Comparison of ENCODE assay signal across 8 mouse cellular contexts in the genomic region with DNA sequence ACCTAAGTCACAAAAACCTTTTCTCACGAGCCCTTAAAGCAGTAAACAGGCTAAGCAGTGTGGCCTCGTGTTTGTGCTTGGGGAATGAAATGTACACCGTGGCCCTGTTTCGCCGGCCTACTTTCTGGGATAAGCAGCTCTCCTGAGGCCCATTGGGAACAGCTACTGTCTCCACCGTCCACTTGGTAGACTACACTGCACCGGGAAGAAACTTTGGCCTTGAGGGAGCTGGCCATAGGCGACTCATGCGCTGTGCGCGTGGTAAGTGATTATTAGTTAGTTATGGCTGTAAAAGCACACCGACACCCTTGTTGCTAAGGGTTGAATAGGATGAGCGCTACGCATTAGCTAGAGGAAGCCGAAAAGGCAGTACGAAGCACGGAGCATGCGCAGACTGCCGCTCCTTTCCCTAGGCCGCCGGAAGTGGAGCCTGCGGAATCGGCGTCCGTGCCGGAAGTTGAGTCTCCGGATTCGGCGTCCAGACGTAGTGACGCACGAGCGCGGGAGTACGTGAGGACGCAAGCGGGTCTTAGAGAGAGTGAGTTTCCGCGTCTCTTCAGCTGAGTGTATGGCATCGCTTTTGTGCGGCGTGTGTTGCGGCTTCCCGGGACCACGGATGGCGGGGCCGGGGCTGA. TPM values are rescaled to one million over a fixed set of nuclear protein-coding genes. Genes with fewer than 3 reads are reported as not detected.
DNase-seq lines count a peak whose midpoint lies in the region; ATAC-seq lines count a peak whose summit lies in the region.

A gene (plus strand): TSS at position 342 of the 635 bp plus-strand sequence.

- ATAC-seq in intestine, embryonic 14.5 days (replicated peaks; ENCODE audit: low FRiP score, low TSS enrichment, low read depth): peak; percentile 96

- peak within 1 kb of the TSS; percentile 75 for H3K4me2 ChIP-seq in intestine, embryonic 14.5 days (ENCODE audit: low read length)

- no peaks in the 10 kb centered on the region for H3K9me3 ChIP-seq in intestine, embryonic 14.5 days (ENCODE audit: control insufficient read depth, low read length)

- H3K4me3 ChIP-seq in intestine, embryonic 14.5 days (ENCODE audit: low read depth, low read length): peak within 1 kb of the TSS; percentile 86

- peak within 1 kb of the TSS; percentile 81 for H3K9ac ChIP-seq in intestine, embryonic 14.5 days (ENCODE audit: low read length)

- no peaks in the 10 kb centered on the region for H3K27me3 ChIP-seq in intestine, embryonic 14.5 days (replicated peaks; ENCODE audit: control insufficient read depth, insufficient read depth, low read length)

- intact Hi-C loops in left cerebral cortex, postnatal 14 days (cut with DNase I): loop anchor here (5.0 kb wide), 1 partner anchor 116 kb away; no protein-coding TSS in a partner anchor

- H3K4me1 ChIP-seq in intestine, embryonic 14.5 days (replicated peaks; ENCODE audit: control insufficient read depth, insufficient read depth, low read length): peaks cover 5% of the 10 kb centered on the region; the same call in 1 of the 2 replicates

- WGBS in intestine, embryonic 14.5 days: 5% methylated on average over 47 of the region's 47 CpGs

- H3K36me3 ChIP-seq in intestine, embryonic 14.5 days (ENCODE audit: control insufficient read depth, insufficient read depth, low read length): no peaks in the 10 kb centered on the region

- DNase-seq in adrenal gland, adult 18-20 months (ENCODE audit: low spot score in 2 of 2): peak; percentile 96
- DNase-seq in embryo, embryonic 11 days: peak; percentile 99
- DNase-seq in gastrocnemius, postnatal 25 days: peak; percentile 94
- DNase-seq in intestine, embryonic 14.5 days (ENCODE audit: low spot score): peak; percentile 97
- peak; percentile 98 to 99 for DNase-seq in left cerebral cortex, postnatal 14 days (ENCODE audit: low spot score in 2 of 2)
- peak; percentile 98 for DNase-seq in mesoderm, embryonic 11.5 days (ENCODE audit: low read depth, low spot score)
- peak; percentile 96 to 97 for DNase-seq in right cerebral cortex, postnatal 36 days (ENCODE audit: low spot score in 2 of 2)
- DNase-seq in yolk sac, embryonic 10.5 days (ENCODE audit: low spot score): peak; percentile 93

- peak within 1 kb of the TSS; percentile 97 for H3K27ac ChIP-seq in intestine, embryonic 14.5 days (ENCODE audit: low read depth)

RNA-seq across cellular contexts. Expression of the gene that starts here (rescaled TPM):
- 10 to 100 TPM; 22.7 to 35.3 TPM for total RNA-seq in adrenal gland, adult 18-20 months (2021)
- total RNA-seq in gastrocnemius, postnatal 25 days (2021): 1 to 10 TPM; 6.5 to 7.7 TPM
- polyA plus RNA-seq in intestine, embryonic 14.5 days (2014; fragmentation: Nextera tagmentation; extraction: Ambion mirVana): 5.3 and 6.8 TPM in 2 replicates
- total RNA-seq in left cerebral cortex, postnatal 14 days (2021): 1 to 10 TPM; 5.4 to 5.6 TPM

Comparison
In these comparisons a context has a peak if more than half of its experiments do, and no peak if none do; other contexts are left out.
1. Peak in every context shown above with its lines: DNase-seq, ATAC-seq, H3K4me3 ChIP-seq and H3K27ac ChIP-seq.